Mouse (Mus musculus): Measurements from ENCODE around the gene Ascc2. TPM values are rescaled to one million over a fixed set of nuclear protein-coding genes. Genes with fewer than 3 reads are reported as not detected.
"Not testable (repeated sequence)": the region's sequence is repeated elsewhere in the genome, so short reads cannot be mapped to it uniquely, and the experiment has no call there.

The Ascc2 gene
- total RNA-seq, 1 experiment: 23.8 TPM

DNA sequence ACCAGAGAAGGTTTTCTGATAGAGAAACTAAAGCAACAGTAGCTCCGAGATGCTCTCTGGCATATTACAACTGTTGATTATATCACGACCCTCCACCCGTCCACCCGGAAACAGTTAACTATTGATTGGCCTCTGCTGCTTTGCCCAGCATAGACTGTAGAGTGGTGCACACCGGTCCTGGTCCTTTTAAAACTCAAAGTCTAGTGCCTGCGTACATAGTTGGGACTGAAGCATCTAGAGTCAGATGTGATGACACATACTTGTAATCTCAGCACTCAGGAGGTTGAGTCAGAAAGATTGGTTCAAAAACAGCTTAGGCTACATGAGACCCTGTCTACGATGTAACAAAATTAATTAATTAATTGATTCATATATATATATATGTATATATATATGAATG lies 714 bp downstream of the Ascc2 start:
- no peaks in the 10 kb centered on the region for H3K9me3 ChIP-seq (ENCODE audit: control insufficient read depth, insufficient read depth, low read depth, low read length)
- DNase-seq (ENCODE audit: low read depth, low spot score): no peak
- peaks cover 8% of the 10 kb centered on the region; the same call in 1 of the 2 replicates for H3K36me3 ChIP-seq (ENCODE audit: control insufficient read depth, insufficient read depth, low read length, poor library complexity, severe bottlenecking)
- H3K4me1 ChIP-seq (ENCODE audit: control insufficient read depth in 2 of 2, insufficient read depth in 2 of 2, low read length in 2 of 2, poor library complexity in 1 of 2): peaks cover 1 to 14% of the 10 kb centered on the region in 2 experiments; a peak in 3 of 4 replicates
- H3K27ac ChIP-seq (ENCODE audit: insufficient read depth, low read depth, low read length, poor library complexity, severe bottlenecking): no peak overlapping the region
- in situ Hi-C loops (cut with MboI; ENCODE audit: low sequenced_read_pairs in 2 of 2, unreplicated experiment in 2 of 2): no loop called here
- peak overlapping the region; percentile 86 to 99 for H3K4me3 ChIP-seq (ENCODE audit: insufficient read depth in 1 of 2, low read depth in 1 of 2, low read length in 2 of 2, poor library complexity in 1 of 2, severe bottlenecking in 1 of 2)
- TF ChIP-seq MAFK (IDR thresholded peaks at IDR 0.05; ENCODE audit: insufficient read depth, low read depth, low read length): no peak
- no peak for TF ChIP-seq HCFC1 (IDR thresholded peaks at IDR 0.05; ENCODE audit: borderline replicate concordance, insufficient read depth, low read length)
- no peak for TF ChIP-seq ZC3H11A (IDR thresholded peaks at IDR 0.05; ENCODE audit: borderline replicate concordance, low read depth, low read length)
- no peak for TF ChIP-seq ZNF384 (IDR thresholded peaks at IDR 0.05; ENCODE audit: low read depth, low read length)
- no peak for TF ChIP-seq CHD2 (IDR thresholded peaks at IDR 0.05; ENCODE audit: low read depth, low read length)
- H3K9ac ChIP-seq (ENCODE audit: insufficient read depth, low read depth, low read length, poor library complexity, severe bottlenecking): peak overlapping the region; percentile 96

- Histone ChIP-seq H3K9ac (ENCODE audit: insufficient read depth, low read depth, low read length, poor library complexity, severe bottlenecking) (no peak overlapping the region), H3K4me1 (ENCODE audit: control insufficient read depth in 2 of 2, insufficient read depth in 2 of 2, low read length in 2 of 2, poor library complexity in 1 of 2) (peaks cover 8 to 26% of the 10 kb centered on the region in 2 experiments), H3K27ac (ENCODE audit: insufficient read depth, low read depth, low read length, poor library complexity, severe bottlenecking) (no peak overlapping the region), H3K4me3 (ENCODE audit: insufficient read depth in 1 of 2, low read depth in 1 of 2, low read length in 2 of 2, poor library complexity in 1 of 2, severe bottlenecking in 1 of 2) (no peak overlapping the region), H3K9me3 (ENCODE audit: control insufficient read depth, insufficient read depth, low read depth, low read length) (no peaks in the 10 kb centered on the region), H3K36me3 (ENCODE audit: control insufficient read depth, insufficient read depth, low read length, poor library complexity, severe bottlenecking) (peaks cover 12% of the 10 kb centered on the region; the same call in 1 of the 2 replicates)
- no peak for DNase-seq (ENCODE audit: low read depth, low spot score)
- TF ChIP-seq ZNF384 (IDR thresholded peaks at IDR 0.05; ENCODE audit: low read depth, low read length) (no peak), MAFK (IDR thresholded peaks at IDR 0.05; ENCODE audit: insufficient read depth, low read depth, low read length) (no peak), ZC3H11A (IDR thresholded peaks at IDR 0.05; ENCODE audit: borderline replicate concordance, low read depth, low read length) (no peak), HCFC1 (IDR thresholded peaks at IDR 0.05; ENCODE audit: borderline replicate concordance, insufficient read depth, low read length) (no peak), CHD2 (IDR thresholded peaks at IDR 0.05; ENCODE audit: low read depth, low read length) (no peak)
- in situ Hi-C loops (cut with MboI; ENCODE audit: low sequenced_read_pairs in 2 of 2, unreplicated experiment in 2 of 2): no loop called here
Measured at GRCm38 (mm10) chr11:4641185-4641584, 3.6 kb downstream of the Ascc2 start.

GRCm38 (mm10) chr11:4643722-4644121 lies 6.2 kb downstream of the Ascc2 start:
- Histone ChIP-seq H3K4me3 (ENCODE audit: insufficient read depth in 1 of 2, low read depth in 1 of 2, low read length in 2 of 2, poor library complexity in 1 of 2, severe bottlenecking in 1 of 2) (no peak overlapping the region), H3K4me1 (ENCODE audit: control insufficient read depth in 2 of 2, insufficient read depth in 2 of 2, low read length in 2 of 2, poor library complexity in 1 of 2) (peaks cover 8 to 23% of the 10 kb centered on the region in 2 experiments), H3K9me3 (ENCODE audit: control insufficient read depth, insufficient read depth, low read depth, low read length) (no peaks in the 10 kb centered on the region), H3K36me3 (ENCODE audit: control insufficient read depth, insufficient read depth, low read length, poor library complexity, severe bottlenecking) (peaks cover 23% of the 10 kb centered on the region), H3K9ac (ENCODE audit: insufficient read depth, low read depth, low read length, poor library complexity, severe bottlenecking) (no peak overlapping the region), H3K27ac (ENCODE audit: insufficient read depth, low read depth, low read length, poor library complexity, severe bottlenecking) (peak overlapping the region; percentile 58)
- no peak for DNase-seq (ENCODE audit: low read depth, low spot score)
- in situ Hi-C loops (cut with MboI; ENCODE audit: low sequenced_read_pairs in 2 of 2, unreplicated experiment in 2 of 2): no loop called here
- TF ChIP-seq HCFC1 (IDR thresholded peaks at IDR 0.05; ENCODE audit: borderline replicate concordance, insufficient read depth, low read length) (no peak), ZC3H11A (IDR thresholded peaks at IDR 0.05; ENCODE audit: borderline replicate concordance, low read depth, low read length) (no peak), CHD2 (IDR thresholded peaks at IDR 0.05; ENCODE audit: low read depth, low read length) (no peak), MAFK (IDR thresholded peaks at IDR 0.05; ENCODE audit: insufficient read depth, low read depth, low read length) (no peak), ZNF384 (IDR thresholded peaks at IDR 0.05; ENCODE audit: low read depth, low read length) (no peak)

DNA sequence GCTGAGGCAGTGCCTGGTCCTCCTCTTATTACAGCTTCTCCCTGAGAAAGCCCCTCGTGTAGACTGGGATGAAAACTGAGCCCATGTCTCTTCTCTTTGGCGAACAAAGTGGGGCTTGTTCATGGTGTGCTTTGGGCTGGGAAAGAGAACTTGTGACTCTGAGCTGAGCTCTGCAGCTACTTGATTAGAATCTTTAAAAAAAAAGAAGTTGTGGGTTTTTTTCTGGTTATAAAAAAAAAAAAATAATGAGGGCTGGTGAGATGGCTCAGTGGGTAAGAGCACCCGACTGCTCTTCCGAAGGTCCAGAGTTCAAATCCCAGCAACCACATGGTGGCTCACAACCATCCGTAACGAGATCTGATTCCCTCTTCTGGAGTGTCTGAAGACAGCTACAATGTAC lies 7.6 kb downstream of the Ascc2 start:
- H3K27ac ChIP-seq (ENCODE audit: insufficient read depth, low read depth, low read length, poor library complexity, severe bottlenecking); H3K9me3 ChIP-seq (ENCODE audit: control insufficient read depth, insufficient read depth, low read depth, low read length); H3K9ac ChIP-seq (ENCODE audit: insufficient read depth, low read depth, low read length, poor library complexity, severe bottlenecking); DNase-seq (ENCODE audit: low read depth, low spot score); H3K4me3 ChIP-seq (ENCODE audit: insufficient read depth in 1 of 2, low read depth in 1 of 2, low read length in 2 of 2, poor library complexity in 1 of 2, severe bottlenecking in 1 of 2); in situ Hi-C loops (cut with MboI; ENCODE audit: low sequenced_read_pairs in 2 of 2, unreplicated experiment in 2 of 2): not testable (repeated sequence)
- H3K4me1 ChIP-seq (ENCODE audit: control insufficient read depth in 2 of 2, insufficient read depth in 2 of 2, low read length in 2 of 2, poor library complexity in 1 of 2): peaks cover 8 to 23% of the 10 kb centered on the region in 2 experiments
- H3K36me3 ChIP-seq (ENCODE audit: control insufficient read depth, insufficient read depth, low read length, poor library complexity, severe bottlenecking): peaks cover 26% of the 10 kb centered on the region

- Histone ChIP-seq H3K4me1 (ENCODE audit: control insufficient read depth in 2 of 2, insufficient read depth in 2 of 2, low read length in 2 of 2, poor library complexity in 1 of 2) (peaks cover 8 to 23% of the 10 kb centered on the region in 2 experiments), H3K36me3 (ENCODE audit: control insufficient read depth, insufficient read depth, low read length, poor library complexity, severe bottlenecking) (peaks cover 24% of the 10 kb centered on the region), H3K9me3 (ENCODE audit: control insufficient read depth, insufficient read depth, low read depth, low read length) (no peaks in the 10 kb centered on the region), H3K4me3 (ENCODE audit: insufficient read depth in 1 of 2, low read depth in 1 of 2, low read length in 2 of 2, poor library complexity in 1 of 2, severe bottlenecking in 1 of 2) (no peak overlapping the region), H3K27ac (ENCODE audit: insufficient read depth, low read depth, low read length, poor library complexity, severe bottlenecking) (no peak overlapping the region), H3K9ac (ENCODE audit: insufficient read depth, low read depth, low read length, poor library complexity, severe bottlenecking) (no peak overlapping the region)
- in situ Hi-C loops (cut with MboI; ENCODE audit: low sequenced_read_pairs in 2 of 2, unreplicated experiment in 2 of 2): no loop called here
- TF ChIP-seq MAFK (IDR thresholded peaks at IDR 0.05; ENCODE audit: insufficient read depth, low read depth, low read length) (no peak), CHD2 (IDR thresholded peaks at IDR 0.05; ENCODE audit: low read depth, low read length) (no peak), ZNF384 (IDR thresholded peaks at IDR 0.05; ENCODE audit: low read depth, low read length) (no peak), ZC3H11A (IDR thresholded peaks at IDR 0.05; ENCODE audit: borderline replicate concordance, low read depth, low read length) (no peak), HCFC1 (IDR thresholded peaks at IDR 0.05; ENCODE audit: borderline replicate concordance, insufficient read depth, low read length) (no peak)
- no peak for DNase-seq (ENCODE audit: low read depth, low spot score)
Measured at GRCm38 (mm10) chr11:4646409-4646808, 8.9 kb downstream of the Ascc2 start.
